Mouse (Mus musculus): ENCODE results near the gene Cdc40.
"Not testable (repeated sequence)": the region's sequence is repeated elsewhere in the genome, so short reads cannot be mapped to it uniquely, and the experiment has no call there.

Cdc40 gene

GRCm38 (mm10) chr10:40857599-40857998, 25.5 kb downstream of the Cdc40 start:
- DNase-seq, result peak; percentile 84

DNA sequence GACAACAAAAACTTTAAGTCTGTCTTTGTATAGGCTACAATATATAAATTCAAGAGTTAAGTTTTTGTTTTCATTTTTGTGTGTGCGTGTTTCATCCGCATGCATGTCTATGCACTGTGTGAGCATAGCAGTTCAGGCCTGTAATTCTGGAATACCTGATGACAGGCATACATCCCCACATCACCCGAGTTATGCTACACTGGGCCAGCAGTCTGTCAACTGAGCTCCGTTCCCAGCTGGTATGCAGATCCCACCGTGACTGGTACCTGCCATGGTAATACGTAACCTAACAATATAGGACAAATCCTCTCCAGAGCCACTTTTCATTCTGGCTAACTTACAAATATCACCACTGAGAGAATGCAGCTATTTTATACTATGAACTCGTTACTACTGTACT, 26.4 kb downstream of the Cdc40 start:
- DNase-seq, result no peak

GRCm38 (mm10) chr10:40855616-40856015, 27.5 kb downstream of the Cdc40 start:
- DNase-seq, result no peak

GRCm38 (mm10) chr10:40851138-40851537, 32.0 kb downstream of the Cdc40 start:
- no peak for DNase-seq

GRCm38 (mm10) chr10:40850644-40851043, 32.5 kb downstream of the Cdc40 start:
- no peak for DNase-seq

DNA sequence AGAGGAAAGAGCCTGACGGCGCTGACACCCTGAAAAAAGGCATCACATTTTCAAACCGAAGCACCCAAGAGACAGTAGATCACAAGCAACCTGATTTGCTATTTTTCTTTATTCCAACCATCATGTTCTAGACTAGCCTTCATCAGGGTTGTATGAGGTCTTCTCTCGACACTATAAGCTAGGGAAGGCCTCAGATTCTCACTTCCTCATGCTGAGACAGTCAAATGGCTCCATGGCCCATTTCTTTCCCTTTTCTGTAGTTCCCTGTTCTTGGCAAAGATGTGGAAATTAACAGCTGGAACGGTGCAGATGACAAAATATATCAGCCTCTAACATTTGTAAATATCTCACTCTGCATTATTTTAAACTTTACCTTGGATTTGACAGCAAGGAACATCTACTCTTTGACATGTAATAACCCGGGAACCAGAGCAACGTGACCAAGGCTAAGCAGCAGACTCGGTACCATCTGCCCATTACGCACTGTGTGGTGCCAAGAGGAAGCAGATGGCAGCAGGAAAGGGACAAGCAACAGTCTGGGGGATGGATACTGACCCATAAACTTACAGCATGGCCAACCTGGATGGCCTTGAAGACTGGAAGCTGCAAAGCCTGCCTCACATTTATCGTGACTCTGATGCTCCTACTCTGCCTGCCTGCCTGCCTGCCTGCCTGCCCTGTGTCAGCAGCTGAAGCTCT, 35.8 kb downstream of the Cdc40 start:
- peak; percentile 94 for DNase-seq

GRCm38 (mm10) chr10:40845626-40846025, 37.5 kb downstream of the Cdc40 start:
- peak; percentile 53 for DNase-seq

- DNase-seq, result no peak
Measured at GRCm38 (mm10) chr10:40844546-40844945, 38.6 kb downstream of the Cdc40 start.

GRCm38 (mm10) chr10:40843841-40844240, 39.3 kb downstream of the Cdc40 start:
- no peak for DNase-seq

- no peak for DNase-seq
Measured at GRCm38 (mm10) chr10:40840086-40840485, 43.0 kb downstream of the Cdc40 start.

- no peak for DNase-seq
Measured at GRCm38 (mm10) chr10:40831267-40831666, 51.8 kb downstream of the Cdc40 start.

DNA sequence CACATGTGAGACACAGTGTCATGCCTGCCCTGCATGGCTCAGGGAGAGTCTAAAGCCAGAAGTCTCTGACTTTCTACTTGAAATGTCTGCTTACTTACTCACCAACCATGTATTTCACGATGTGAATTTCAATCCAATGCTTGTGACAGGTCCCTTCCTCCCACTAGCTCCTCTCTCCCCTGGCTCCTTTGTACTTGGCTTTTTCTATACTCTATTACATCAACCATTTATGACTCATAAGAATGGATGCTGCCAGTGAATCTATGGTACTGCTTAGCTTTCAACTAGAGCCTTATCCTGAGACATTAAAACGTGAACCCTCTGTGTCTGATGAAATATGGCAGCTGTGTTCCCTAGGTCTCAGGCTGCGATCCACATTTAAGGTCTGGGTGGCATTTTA, 52.8 kb downstream of the Cdc40 start:
- DNase-seq, result no peak

DNA sequence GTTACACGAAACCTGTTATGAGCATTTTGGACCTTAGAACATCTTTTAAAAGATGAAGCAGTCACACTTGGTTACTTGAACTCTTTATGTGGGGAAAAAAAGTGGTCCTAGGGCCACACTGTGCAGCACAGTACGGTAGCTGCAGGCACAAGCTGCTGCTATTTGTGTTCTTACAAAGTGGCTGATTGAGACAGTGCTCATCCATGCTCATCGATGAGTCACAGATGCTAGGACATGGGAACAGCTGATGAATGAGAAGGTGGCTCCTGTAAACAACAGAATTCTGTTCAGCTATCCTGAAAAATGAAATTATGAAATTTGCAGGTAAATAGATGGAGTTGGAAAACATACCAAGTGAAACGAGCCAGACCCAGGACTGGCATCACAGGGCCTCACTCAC, 55.4 kb downstream of the Cdc40 start:
- DNase-seq, result no peak

- DNase-seq, result no peak
Measured at GRCm38 (mm10) chr10:40825952-40826351, 57.2 kb downstream of the Cdc40 start.

- no peak for DNase-seq
Measured at GRCm38 (mm10) chr10:40816471-40816870, 66.6 kb downstream of the Cdc40 start.

DNA sequence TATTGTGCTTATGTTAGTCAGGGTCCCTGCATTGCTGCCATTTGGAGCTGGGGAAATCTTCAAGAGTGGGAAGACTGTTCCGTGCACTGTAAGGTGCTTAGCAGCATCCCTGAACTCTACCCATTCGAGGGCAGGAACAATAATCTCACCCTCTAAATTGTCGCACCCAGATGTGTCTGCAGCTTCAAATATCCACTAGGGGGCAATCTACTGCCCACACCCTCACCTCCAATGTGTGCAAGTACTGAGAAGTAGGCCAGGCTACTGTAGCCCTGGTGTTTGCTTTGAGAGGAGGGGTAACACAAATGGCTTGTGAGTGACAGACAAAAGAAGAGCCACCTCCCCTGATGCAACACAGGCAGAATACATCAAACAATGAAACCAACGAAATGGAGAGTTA, 69.5 kb downstream of the Cdc40 start:
- DNase-seq, result no peak

DNA sequence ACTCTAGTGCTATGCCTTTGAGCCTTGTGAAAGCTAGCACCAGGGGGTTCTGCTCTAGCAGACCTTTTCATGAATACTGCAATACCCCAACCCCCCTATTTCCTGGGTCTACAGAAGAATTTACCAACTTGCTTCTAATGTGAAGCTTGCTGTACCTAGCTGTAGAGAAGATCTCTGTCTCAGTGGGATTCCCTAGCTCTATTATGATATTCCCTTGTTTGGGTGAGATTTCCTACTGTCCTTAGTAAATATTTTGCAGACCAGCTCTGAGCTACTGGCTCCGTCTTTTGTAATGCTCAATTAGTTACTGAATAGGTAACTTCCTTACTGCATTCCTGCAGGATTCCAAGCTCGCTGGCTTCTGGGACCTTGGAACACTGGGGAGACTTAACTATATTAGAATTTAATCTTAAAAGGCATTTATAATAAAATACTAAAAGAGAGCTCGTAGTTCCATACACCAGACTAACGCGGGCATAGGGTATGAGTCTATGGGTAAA, 73.7 kb downstream of the Cdc40 start:
- not testable (repeated sequence) for DNase-seq

GRCm38 (mm10) chr10:40806221-40806620, 76.9 kb downstream of the Cdc40 start:
- DNase-seq, result no peak

DNA sequence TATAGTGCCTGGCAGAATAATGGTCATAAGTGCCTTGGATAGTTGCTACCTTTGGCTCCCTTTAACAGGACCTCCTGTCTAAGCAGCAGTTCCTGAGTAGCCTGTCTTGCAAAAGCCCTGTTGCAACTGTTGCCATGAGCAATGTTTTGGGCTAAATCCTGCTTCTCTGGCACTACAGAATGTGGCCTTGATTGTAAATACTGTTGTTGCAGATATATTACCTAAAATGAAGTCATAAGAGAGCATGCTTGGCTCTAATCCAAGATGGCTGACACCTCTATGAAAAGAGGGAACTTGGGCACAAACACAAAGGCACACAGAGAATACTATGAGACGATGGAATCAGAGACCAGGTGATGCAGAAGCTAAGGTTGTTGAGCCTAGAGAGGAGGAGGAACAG, 77.9 kb downstream of the Cdc40 start:
- DNase-seq, result no peak

- no peak for DNase-seq
Measured at GRCm38 (mm10) chr10:40792115-40792514, 91.0 kb downstream of the Cdc40 start.

DNA sequence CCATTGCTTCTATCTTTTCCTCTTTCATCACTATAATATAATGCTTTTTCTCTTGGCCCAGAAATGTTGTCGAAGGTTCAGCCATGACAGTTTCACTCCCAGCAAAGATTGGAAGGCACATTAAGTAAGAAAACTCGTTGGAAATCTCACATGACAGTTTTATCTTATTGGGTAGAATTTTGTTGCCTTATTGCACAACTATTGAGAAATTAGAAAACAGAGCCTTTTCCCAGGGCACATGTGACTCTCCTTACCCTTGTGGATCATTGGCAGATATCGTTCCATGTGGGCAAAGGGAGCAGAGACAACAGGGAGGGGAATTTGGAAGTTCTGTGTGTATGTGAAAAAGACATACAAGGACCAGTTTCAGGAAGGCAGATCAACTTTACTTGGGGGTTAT, 92.7 kb downstream of the Cdc40 start:
- no peak for DNase-seq

Data from cerebellum, adult 9-11 months (tissue).